Mouse (Mus musculus) liver, embryonic 15.5 days (tissue): ENCODE measurements at regions not wholly inside any gene's neighbourhood (a gene's known extent, or its start where the extent isn't known, plus 50 kb on each side); places are given as distances from the start of the nearest gene placed in this dataset.
A peak's percentile ranks its signal among the peaks of the same experiment; 100 is the strongest.

Source experiments
- ATAC-seq: fragments of 200-750 bp; cut with Nextera tagmentation; 2 replicates; pipeline ENCODE4 v1.8.0; 2017; ENCODE audit warnings: moderate number of reproducible peaks, mild to moderate bottlenecking, moderate library complexity; ENCODE audit not compliant: insufficient read depth
- H3K27ac ChIP-seq: fragments of 300-500 bp; sonication (generic); replicated peaks from 2 replicates; pipeline ENCODE4 v1.5.1; 2015; ENCODE audit warnings: mild to moderate bottlenecking, inconsistent platforms
- H3K27me3 ChIP-seq: fragments of 300-500 bp; sonication (generic); 2 replicates; pipeline ENCODE4 v1.6.1; 2015; ENCODE audit warnings: mild to moderate bottlenecking, inconsistent platforms
- H3K36me3 ChIP-seq: fragments of 300-500 bp; sonication (generic); replicated peaks from 2 replicates; pipeline ENCODE4 v1.6.1; 2015; ENCODE audit warnings: moderate library complexity, mild to moderate bottlenecking, inconsistent platforms
- H3K4me1 ChIP-seq: fragments of 300-500 bp; sonication (generic); replicated peaks from 2 replicates; pipeline ENCODE4 v1.6.1; 2015; ENCODE audit warnings: inconsistent platforms
- H3K4me2 ChIP-seq: fragments of 300-500 bp; sonication (generic); 2 replicates; pipeline ENCODE4 v1.6.1; 2015; ENCODE audit warnings: moderate library complexity, mild to moderate bottlenecking, inconsistent platforms
- H3K4me3 ChIP-seq: fragments of 300-500 bp; sonication (generic); replicated peaks from 2 replicates; pipeline ENCODE4 v1.5.1; 2015; ENCODE audit warnings: mild to moderate bottlenecking, inconsistent platforms
- H3K9ac ChIP-seq: fragments of 300-500 bp; sonication (generic); 2 replicates; pipeline ENCODE4 v1.6.1; 2015; ENCODE audit warnings: moderate library complexity, mild to moderate bottlenecking, inconsistent platforms
- H3K9me3 ChIP-seq: fragments of 300-500 bp; sonication (generic); replicated peaks from 2 replicates; pipeline ENCODE4 v1.6.1; 2016; ENCODE audit warnings: inconsistent platforms
- WGBS: fragments of 180-500 bp; shearing (Covaris S2); methylation state at CpG from one replicate; pipeline ENCODE4 v1.1.7; 2015; ENCODE audit warnings: mixed read lengths; ENCODE audit not compliant: insufficient replicate concordance; 5-methylcytosine and 5-hydroxymethylcytosine counted together

DNA sequence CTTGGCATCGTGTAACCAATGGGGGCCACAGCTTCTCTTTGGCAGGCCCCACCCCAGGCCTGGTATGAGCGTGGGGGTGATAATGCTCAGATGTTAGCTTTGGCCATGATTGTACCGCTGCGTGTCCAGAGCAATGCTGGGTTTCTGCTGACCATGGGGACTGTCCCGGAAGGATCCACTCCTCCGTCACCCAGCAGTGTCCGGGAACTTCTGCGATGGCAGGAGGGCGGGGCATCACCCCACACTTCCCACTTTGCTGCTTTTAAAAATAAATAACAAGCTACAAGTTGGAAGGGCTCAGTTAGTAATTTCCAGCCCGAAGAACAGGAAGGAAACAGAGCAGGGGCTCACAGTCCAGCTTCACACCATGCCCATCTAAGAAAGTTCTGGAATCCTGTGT is 116.7 kb upstream of the Ptpn1 start:
- no peak for ATAC-seq
- no peaks in the 10 kb centered on the region for H3K9me3 ChIP-seq
- H3K36me3 ChIP-seq = no peaks in the 10 kb centered on the region
- H3K9ac ChIP-seq = no peak overlapping the region
- H3K27ac ChIP-seq = no peak overlapping the region
- H3K27me3 ChIP-seq = 0 out of 2 replicates have a peak, but pooled peaks cover 7% of the 10 kb centered on the region
- 0 out of 2 replicates have a peak, but pooled peaks cover 3% of the 10 kb centered on the region for H3K4me1 ChIP-seq
- no peak overlapping the region for H3K4me3 ChIP-seq
- no peak overlapping the region for H3K4me2 ChIP-seq
- 52% methylated on average over 10 of the region's 10 CpGs for WGBS

DNA sequence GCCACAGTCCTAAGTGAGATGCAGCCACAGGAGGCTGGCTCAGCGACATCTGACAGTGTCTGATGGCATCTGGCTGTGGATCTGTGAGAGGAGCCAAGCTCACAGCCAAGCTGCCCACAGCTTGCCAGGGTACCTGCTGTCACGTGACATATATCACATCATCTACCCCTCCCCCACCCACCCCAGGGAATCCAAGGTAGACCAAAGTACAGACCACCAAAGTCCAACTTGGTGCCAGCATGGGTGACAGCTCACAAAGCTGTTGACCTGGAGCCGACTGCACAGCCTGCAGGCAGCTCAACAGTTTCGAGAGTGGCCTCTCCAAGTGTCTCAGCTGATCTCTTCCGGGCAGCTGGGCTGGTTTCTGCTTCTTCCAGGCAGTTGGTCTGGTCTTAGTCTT is 119.6 kb upstream of the Tmem189 start:
- Histone ChIP-seq H3K4me2 (no peak overlapping the region), H3K4me3 (no peak overlapping the region), H3K9me3 (no peaks in the 10 kb centered on the region), H3K27ac (no peak overlapping the region), H3K4me1 (peaks cover 24% of the 10 kb centered on the region), H3K9ac (no peak overlapping the region), H3K27me3 (no peaks in the 10 kb centered on the region), H3K36me3 (no peaks in the 10 kb centered on the region)
- 63% methylated on average over 5 of the region's 5 CpGs for WGBS
- no peak for ATAC-seq

DNA sequence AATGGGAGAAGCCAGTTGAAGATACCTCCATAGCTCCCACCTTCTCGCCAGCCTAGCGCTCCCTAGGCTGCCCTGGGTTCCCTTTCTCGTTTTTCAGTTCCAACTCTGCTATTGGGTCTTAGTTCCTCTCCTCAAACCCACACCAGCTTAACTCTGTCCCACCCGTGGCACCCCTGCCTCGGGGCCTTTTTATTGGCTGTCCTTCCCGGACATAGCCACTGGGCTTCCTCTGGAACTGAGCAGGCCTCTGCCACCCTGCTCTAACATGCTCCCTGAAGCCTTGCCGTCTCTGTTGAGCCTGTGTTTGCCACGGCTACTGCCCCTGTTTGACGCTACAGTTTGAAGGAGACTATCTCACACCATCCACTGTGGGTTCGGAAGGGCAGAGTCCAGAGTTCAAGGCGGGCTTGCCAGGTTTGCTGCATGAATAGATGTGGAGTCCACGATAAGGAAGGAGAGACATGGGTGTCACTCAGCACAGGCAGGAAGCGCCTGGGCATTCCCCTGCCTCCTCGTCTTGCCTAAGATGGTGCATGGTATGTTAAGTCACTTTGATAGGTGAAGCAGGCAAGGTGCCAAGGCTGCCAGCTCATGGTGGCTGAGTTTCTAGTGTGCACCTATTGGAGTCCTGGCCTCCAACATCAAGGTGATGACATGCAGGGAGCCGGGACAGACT is 116.1 kb upstream of the Tmem189 start:
- Histone ChIP-seq H3K27me3 (no peaks in the 10 kb centered on the region), H3K27ac (peak overlapping the region; percentile 60; the same call in 1 of the 2 replicates), H3K4me2 (peak overlapping the region; percentile 41; the same call in 1 of the 2 replicates), H3K4me3 (no peak overlapping the region), H3K36me3 (no peaks in the 10 kb centered on the region), H3K4me1 (peaks cover 38% of the 10 kb centered on the region), H3K9me3 (no peaks in the 10 kb centered on the region), H3K9ac (no peak overlapping the region)
- WGBS = 26% methylated on average over 15 of the region's 15 CpGs
- 0 out of 2 replicates have a peak, but pooled peaks have one; percentile 8 for ATAC-seq

DNA sequence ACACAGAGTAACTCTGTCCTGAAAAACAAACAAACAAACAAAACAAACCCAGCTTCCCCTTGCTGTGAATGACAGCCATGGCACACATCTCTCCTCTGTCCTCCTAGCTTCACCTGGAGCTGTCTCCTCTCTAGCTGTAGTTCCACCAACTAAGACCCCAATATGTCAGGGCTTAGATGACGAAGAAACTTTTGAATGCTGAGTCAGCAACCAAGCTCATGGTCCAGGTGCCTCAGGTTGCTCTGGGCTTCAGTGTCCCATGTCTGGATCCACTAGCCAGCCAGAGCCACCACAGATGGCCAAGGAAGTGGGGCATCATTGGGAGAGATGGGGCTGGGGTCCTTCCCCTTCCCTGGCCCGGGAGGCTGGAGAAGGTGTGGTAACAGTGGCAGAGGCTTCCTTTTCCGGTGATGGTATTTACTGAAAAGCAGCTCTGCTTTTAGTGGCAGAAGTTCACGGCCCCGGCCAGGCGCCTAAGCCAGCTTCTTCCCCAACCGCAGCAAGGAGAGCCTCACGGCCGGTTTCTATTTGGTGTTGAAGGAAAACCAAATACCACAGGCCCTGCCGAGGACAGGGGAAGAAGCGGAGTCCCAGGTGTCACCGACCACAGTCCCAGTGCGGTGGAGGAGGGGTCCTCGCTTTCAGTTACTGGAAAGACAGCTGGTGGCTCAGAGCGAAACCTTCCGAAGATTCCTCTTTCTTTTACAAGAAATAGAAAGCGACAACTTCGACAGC is 115.0 kb upstream of the Tmem189 start:
- Histone ChIP-seq H3K4me2 (peak overlapping the region; percentile 41), H3K27ac (peak overlapping the region; percentile 60), H3K27me3 (no peaks in the 10 kb centered on the region), H3K9me3 (no peaks in the 10 kb centered on the region), H3K9ac (no peak overlapping the region), H3K36me3 (no peaks in the 10 kb centered on the region), H3K4me1 (peaks cover 44% of the 10 kb centered on the region), H3K4me3 (0 out of 2 replicates have a peak overlapping the region, but pooled peaks have one; percentile 11)
- 15% methylated on average over 18 of the region's 18 CpGs for WGBS
- no peak for ATAC-seq

DNA sequence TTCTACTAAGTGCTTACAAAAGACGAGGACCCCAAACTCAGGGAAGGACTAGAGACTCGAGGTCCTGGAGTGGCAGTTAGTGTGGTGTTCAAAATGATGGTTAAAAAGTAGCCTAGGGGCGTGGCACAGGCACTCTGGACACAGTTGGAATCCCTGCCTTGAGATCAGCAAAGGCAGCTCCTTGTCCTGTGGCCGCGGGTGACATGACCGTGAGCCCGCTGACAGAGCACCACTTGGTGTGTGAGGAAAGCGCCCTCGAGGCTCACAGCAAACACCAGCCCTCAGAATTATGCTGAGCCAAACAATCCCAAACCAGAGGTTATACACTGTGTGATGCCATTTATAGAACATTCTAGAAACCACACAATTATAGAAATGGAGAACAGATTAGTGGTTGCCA is 112.9 kb upstream of the Tmem189 start:
- Histone ChIP-seq H3K4me2 (no peak overlapping the region), H3K36me3 (no peaks in the 10 kb centered on the region), H3K27me3 (no peaks in the 10 kb centered on the region), H3K9me3 (no peaks in the 10 kb centered on the region), H3K9ac (no peak overlapping the region), H3K4me3 (no peak overlapping the region), H3K4me1 (peaks cover 56% of the 10 kb centered on the region), H3K27ac (no peak overlapping the region)
- ATAC-seq = no peak
- 68% methylated on average over 9 of the region's 9 CpGs for WGBS

DNA sequence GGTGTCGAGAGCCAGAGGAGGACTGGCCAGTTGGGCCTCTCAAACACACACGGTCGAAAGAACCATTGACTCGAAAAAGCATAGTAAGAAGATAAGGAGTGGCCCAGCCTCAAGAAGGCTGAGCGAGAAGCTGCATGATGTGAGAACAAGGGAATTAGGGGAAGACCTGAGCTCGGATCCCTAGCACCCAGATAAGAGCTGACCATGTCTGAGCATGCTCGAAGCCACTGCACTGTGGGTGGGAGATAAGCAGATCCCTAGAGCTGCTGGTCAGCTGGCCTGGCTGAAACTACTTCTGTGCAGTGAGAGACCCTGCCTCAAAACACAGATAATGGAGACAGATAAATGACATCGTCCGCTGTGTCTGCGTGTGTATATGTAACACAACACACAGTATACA is 111.8 kb upstream of the Tmem189 start:
- 0 out of 2 replicates have a peak overlapping the region, but pooled peaks have one; percentile 14 for H3K27ac ChIP-seq
- no peak overlapping the region for H3K9ac ChIP-seq
- no peaks in the 10 kb centered on the region for H3K27me3 ChIP-seq
- no peak overlapping the region for H3K4me3 ChIP-seq
- WGBS = 28% methylated on average over 10 of the region's 10 CpGs
- H3K4me1 ChIP-seq = peaks cover 53% of the 10 kb centered on the region
- no peak overlapping the region for H3K4me2 ChIP-seq
- H3K9me3 ChIP-seq = no peaks in the 10 kb centered on the region
- no peak for ATAC-seq
- H3K36me3 ChIP-seq = no peaks in the 10 kb centered on the region

DNA sequence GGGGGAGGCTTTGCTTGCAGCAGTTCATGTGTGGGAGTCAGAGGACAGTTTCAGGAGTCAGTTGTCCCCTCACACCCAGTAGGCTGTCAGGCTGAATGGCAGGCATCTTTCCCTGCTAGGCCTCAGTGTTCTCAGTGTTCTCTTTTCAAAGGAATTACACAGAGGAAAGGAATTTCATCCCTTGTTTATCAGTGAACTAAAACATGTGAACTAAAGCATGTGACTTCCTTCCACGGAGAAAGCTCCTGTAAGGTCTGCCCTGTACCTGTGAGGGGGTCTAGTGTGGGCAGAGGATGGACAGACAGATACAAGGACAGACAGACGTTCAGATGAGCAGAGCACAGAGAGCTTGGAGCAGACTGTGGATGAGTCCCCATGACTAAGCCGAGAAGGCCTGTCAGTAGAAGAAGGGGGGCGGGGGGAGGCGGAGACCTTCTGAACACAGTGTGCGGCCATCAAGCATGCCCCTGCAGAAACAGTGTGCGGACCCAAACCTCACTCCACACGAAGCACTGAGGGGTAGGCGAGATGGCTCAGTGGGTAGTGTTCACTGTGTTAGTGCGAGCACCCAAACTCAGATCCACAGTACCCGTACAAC is 111.1 kb upstream of the Tmem189 start:
- no peaks in the 10 kb centered on the region for H3K36me3 ChIP-seq
- H3K27ac ChIP-seq = 0 out of 2 replicates have a peak overlapping the region, but pooled peaks have one; percentile 14
- H3K9me3 ChIP-seq = no peaks in the 10 kb centered on the region
- 55% methylated on average over 11 of the region's 11 CpGs for WGBS
- H3K4me3 ChIP-seq = no peak overlapping the region
- no peak overlapping the region for H3K9ac ChIP-seq
- ATAC-seq = no peak
- H3K4me2 ChIP-seq = no peak overlapping the region
- peaks cover 46% of the 10 kb centered on the region for H3K4me1 ChIP-seq
- no peaks in the 10 kb centered on the region for H3K27me3 ChIP-seq

DNA sequence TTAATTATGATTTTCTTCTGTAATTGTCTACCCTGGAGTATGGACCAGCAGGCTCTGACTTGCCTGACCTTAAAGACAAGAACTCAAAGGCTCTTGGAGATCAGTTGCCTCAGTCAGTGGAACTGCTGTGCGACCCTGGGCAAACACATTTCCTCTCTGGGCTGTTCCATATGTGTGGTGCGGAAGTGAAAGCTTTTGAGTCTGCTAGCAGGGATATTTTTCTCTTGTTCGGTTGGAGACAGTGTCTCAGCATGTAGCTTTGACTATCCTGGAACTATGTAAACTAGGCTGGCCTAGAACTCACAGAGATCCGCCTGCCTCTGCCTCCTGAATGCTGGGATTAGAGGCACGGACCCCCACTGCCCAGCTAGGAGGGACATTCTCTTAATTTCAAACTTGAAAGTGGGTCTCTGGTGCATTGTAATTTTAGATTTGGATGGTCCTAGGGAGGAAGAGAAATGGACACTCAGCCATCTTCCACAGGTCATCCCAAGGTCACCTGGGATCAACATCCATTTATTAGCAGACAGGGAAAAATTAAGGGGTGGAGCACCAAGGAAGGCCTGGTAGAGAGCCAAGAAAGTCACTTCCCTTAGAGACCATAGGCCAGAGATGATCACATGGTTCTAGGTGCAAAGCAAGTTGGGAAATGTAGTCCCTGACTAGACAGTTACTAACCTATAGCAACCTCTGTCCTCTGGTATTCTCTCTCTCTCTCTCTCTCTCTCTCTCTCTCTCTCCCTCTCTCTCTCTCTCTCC is 110.2 kb upstream of the Tmem189 start:
- WGBS = 62% methylated on average over 5 of the region's 5 CpGs
- Histone ChIP-seq H3K4me1 (peaks cover 37% of the 10 kb centered on the region), H3K36me3 (no peaks in the 10 kb centered on the region), H3K4me3 (no peak overlapping the region), H3K4me2 (no peak overlapping the region), H3K27ac (peak overlapping the region; percentile 51; the same call in 1 of the 2 replicates), H3K9me3 (no peaks in the 10 kb centered on the region), H3K27me3 (no peaks in the 10 kb centered on the region), H3K9ac (no peak overlapping the region)
- peak; percentile 56; the same call in 1 of the 2 replicates for ATAC-seq

DNA sequence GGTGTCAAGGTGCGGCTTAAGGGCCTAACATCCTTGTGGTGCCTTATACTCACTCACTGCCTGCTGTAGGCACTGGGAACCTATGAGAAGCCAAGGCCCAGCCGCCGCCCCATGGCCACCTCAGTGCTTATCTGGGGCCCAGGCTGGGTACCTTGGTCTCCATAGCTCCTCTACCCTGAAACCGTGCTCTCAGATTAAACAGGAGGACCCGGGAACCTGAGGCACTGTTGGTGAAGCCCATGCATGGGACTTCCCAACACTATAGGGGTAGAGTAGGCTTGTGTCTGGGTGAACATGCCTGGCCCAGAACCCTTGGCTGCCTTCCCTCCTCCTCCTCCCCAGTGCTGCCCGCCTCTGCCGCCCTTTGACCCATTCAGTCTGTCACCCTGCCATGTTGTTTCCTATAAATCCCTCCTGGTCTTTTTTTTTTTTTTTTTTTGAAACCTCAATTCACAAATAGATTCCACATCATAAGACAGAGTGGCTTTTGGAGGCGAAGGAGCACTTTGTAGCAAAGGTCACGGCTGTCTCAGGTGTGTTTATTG is 109.4 kb upstream of the Tmem189 start:
- no peak for ATAC-seq
- Histone ChIP-seq H3K4me1 (peaks cover 32% of the 10 kb centered on the region), H3K9ac (no peak overlapping the region), H3K27ac (no peak overlapping the region), H3K4me2 (no peak overlapping the region), H3K4me3 (no peak overlapping the region), H3K36me3 (no peaks in the 10 kb centered on the region), H3K9me3 (no peaks in the 10 kb centered on the region), H3K27me3 (no peaks in the 10 kb centered on the region)
- WGBS = 65% methylated on average over 9 of the region's 9 CpGs

DNA sequence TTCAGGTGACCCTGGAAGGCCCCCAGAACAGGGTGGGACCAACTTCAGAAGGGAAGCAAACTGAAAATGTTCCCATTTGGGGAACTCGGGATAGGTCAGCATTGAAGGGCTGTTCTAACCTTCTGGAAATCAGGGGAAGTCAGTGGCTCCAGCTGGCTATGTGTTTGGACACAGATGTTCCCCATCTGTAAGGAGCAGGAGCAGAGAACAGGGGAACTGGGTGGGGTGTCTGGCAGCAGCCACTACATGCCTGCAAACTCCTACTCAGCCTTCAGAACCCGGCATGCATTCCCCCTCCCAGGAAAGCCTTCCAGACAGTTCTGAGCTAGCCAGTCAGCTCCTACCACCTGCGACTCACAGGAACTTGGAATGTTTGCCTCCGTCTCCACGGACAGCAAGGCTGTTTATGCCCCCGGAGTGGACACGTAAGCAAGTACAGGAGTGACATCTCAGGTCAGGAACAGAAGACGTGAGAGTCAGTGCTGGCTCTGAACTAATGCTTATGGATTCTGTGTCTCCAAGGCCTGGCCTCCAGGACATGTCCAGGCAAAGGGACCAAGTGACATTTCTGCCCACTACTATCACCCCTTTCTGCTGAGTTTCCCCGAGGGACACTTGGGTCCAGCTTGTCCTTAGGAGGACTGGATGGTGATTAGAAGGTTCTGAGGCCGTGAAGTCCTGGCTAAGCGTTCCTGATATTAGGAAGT is 108.6 kb upstream of the Tmem189 start:
- no peak overlapping the region for H3K9ac ChIP-seq
- peaks cover 32% of the 10 kb centered on the region for H3K4me1 ChIP-seq
- no peak overlapping the region for H3K27ac ChIP-seq
- H3K27me3 ChIP-seq = no peaks in the 10 kb centered on the region
- H3K4me3 ChIP-seq = no peak overlapping the region
- ATAC-seq = no peak
- whole genome bisulfite sequencing = 67% methylated on average over 11 of the region's 11 CpGs
- H3K4me2 ChIP-seq = no peak overlapping the region
- H3K9me3 ChIP-seq = no peaks in the 10 kb centered on the region
- no peaks in the 10 kb centered on the region for H3K36me3 ChIP-seq
